Mouse (Mus musculus) neutrophil, adult 5-6 weeks (primary cell): ENCODE results near the gene Ubxn6. TPM values are rescaled to one million over a fixed set of nuclear protein-coding genes. Genes with fewer than 3 reads are reported as not detected.
A peak's percentile ranks its signal among the peaks of the same experiment; 100 is the strongest.
"Not testable (repeated sequence)": the region's sequence is repeated elsewhere in the genome, so short reads cannot be mapped to it uniquely, and the experiment has no call there.

ENCODE experiments used
- ATAC-seq: fragments of 151-379, 151-347 bp; 2 replicates; pipeline ENCODE4 v1.8.0; 2017; ENCODE audit warnings: mild to moderate bottlenecking, moderate TSS enrichment; ENCODE audit not compliant: insufficient number of reproducible peaks, poor library complexity, low FRiP score, severe bottlenecking; ENCODE audit errors: extremely low read depth
- total RNA-seq: library from RNA; stranded (forward); fragments of 200-1000 nt; gene quantifications from 2 replicates; pipeline ENCODE4 v1.2.3, GENCODE M21; 2017

Gene Ubxn6
- total RNA-seq: 31.3 and 49.5 TPM in 2 replicates

DNA sequence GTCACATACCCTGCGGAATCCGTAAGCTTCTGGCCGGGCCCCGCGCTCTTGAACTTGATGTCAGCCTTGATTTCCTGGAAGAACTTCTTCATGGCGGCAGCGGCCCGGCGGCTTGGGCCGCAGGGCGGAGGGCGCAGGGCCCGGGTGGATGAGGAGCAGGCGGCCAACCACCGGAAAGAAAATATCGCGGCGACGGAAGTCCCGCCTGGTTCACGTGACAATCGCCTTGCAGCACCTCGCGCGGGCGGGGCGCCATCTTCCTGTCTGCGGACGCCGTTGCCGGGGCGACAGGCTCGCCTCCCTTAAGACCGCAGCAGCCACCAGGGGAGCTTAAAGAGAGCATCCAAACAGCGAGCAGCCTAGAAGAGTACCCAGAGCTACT is at the start of gene Ubxn6:
Gene Ubxn6 (minus strand): TSS at position 202 of the 382 bp plus-strand sequence.
- ATAC-seq: peak; percentile 49

GRCm38 (mm10) chr17:56123681-56124340 is 49.0 kb upstream of the Ubxn6 start:
- ATAC-seq: no peak

- ATAC-seq: no peak
These were observed 48.3 kb upstream of the Ubxn6 start for GRCm38 (mm10) chr17:56123161-56123560.

GRCm38 (mm10) chr17:56121826-56122225 is 47.0 kb upstream of the Ubxn6 start, which contains the start of gene Lrg1:
Lrg1 (minus strand) TSS chr17:56122001.
- no peak for ATAC-seq

DNA sequence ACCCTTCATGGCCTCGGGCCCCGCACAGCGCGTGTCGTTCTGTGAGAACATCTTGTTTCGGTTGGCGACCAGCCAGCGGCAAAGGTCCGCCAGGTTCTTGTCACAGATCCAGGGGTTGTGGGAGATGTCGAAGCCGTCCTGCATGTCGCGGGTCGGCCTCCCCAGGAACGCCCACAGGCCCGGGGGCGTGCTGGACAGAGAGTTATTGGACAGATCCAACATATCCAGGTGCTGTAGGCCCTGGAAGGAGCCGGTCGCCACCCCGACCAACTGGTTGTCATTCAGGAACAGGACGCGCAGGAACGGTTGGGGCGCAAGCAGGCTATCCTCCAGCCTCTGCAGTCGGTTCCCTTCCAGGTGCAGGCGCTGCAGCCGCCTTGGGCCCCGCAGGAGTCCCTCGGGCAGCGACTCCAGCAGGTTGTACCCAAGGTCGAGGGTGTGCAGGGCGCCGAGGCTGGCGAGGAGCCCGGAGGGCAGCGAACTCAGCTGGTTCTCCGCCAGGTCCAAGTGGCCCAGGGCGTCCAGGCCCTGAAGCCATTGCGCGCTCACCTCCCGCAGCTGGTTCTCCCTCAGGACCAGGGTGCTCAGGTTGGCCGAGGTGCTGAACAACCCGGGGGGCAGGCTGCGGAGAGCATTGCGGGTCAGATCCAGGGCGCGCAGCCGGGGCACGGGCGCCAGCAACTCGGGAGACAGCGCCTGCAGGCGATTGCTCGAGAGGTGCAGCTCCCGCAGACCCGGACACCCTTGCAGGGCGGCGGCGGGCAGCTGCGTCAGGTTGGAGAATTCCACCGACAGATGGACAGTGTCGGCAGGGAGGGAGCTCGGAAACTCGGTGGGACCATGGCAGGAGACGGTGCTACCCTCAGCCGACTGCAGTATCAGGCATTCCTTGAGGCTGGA is 45.4 kb upstream of the Ubxn6 start:
- no peak for ATAC-seq

- no peak for ATAC-seq
These were observed 44.6 kb upstream of the Ubxn6 start for GRCm38 (mm10) chr17:56119431-56119830.

DNA sequence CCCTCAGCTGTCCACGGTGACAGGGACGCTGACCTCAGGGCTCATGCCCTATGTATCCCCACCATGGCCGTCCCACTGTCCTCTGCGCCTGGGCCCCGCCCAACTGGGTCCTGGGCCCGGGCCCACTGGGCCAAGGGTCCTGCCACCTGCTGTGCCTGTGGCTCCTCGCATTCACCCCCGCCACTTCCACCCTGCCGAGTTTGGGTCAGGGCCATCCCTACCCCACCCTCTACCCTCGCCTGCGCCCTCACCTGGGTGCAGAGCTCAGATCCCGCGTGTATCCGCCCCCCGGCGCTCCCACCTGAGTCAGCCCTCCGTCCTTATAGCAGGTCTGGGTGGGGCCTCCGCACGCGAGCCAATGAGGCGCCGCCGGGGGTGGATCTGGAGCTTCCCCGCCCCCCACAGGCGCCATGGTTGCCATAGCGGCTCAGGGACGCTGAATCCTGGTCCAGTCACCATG is 42.5 kb upstream of the Ubxn6 start, which contains the start of gene Plin5:
Gene Plin5 (minus strand): TSS at position 346 of the 460 bp plus-strand sequence.
- ATAC-seq: 0 out of 2 replicates have a peak, but pooled peaks have one; percentile 18

GRCm38 (mm10) chr17:56116193-56116592 is 41.4 kb upstream of the Ubxn6 start:
- ATAC-seq: no peak

DNA sequence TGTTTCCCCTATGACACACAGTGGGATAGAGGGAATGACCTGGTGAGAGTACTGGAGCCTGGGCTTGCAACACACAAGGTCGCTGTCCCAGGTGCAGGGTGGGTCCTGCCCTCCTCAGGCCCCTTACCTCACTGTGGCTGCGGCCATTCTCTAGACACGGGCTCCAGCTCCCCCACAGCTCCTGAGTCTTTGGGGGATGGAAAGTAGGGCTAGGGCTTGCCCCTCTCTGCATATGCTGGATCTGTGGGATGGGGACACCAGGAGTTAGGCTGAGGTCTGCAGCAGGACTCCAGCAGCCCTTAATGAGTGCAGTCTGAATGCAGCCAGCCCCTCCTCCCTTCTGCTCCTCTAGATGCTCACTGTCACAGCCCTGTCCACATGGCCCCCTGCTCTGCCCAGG is 37.9 kb upstream of the Ubxn6 start:
- no peak for ATAC-seq

DNA sequence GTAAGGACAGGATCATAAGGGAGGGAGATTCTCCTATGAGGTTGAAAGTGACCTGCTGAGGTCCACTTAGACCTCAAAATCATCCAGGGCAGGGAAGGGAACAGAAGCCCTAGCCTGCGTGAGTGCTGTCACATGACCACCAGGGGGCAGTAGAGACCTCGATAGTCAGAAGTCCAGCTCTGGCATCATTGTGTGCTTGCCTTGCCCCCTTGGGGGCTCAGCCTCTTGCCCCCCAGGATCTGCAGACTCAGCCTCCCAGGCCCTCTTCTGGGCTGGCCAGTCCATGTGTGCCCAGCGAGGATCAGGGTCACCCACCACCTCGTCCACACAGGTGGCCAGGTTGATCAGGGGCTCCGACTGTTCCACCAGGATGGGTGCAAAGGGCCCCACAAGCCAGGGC is 37.0 kb upstream of the Ubxn6 start:
- ATAC-seq: peak; percentile 57; the same call in 1 of the 2 replicates

GRCm38 (mm10) chr17:56111021-56111420 is 36.2 kb upstream of the Ubxn6 start:
- no peak for ATAC-seq

DNA sequence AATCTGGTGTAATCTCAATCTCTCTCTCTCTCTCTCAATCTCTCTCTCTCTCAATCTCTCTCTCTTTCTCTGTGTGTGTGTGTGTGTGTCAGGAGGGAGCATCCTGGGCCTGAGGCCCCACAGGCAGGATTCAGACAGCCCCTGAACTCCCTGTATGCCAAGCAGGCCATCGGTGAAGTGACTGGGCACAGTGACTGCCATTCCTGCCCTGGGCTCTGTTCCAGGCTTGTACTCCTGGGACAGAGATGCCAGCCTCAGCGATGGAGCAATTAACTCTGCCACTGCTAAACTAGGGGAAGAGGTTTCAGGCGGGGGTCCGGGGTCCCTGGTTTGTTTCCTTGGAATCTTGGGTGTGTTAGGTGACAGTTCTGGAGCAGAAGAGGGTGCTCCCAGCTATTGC is 35.7 kb upstream of the Ubxn6 start:
- ATAC-seq: no peak

GRCm38 (mm10) chr17:56109219-56110051 is 34.6 kb upstream of the Ubxn6 start, which contains the start of gene Plin4:
Plin4 (minus strand) TSS chr17:56109803.
- no peak for ATAC-seq

GRCm38 (mm10) chr17:56108334-56109044 is 33.7 kb upstream of the Ubxn6 start:
- no peak for ATAC-seq

- ATAC-seq: no peak
These were observed 32.9 kb upstream of the Ubxn6 start for GRCm38 (mm10) chr17:56107736-56108135.

- ATAC-seq: no peak
These were observed 32.2 kb upstream of the Ubxn6 start for GRCm38 (mm10) chr17:56106981-56107380.

GRCm38 (mm10) chr17:56106436-56106835 is 31.6 kb upstream of the Ubxn6 start:
- not testable (repeated sequence) for ATAC-seq

DNA sequence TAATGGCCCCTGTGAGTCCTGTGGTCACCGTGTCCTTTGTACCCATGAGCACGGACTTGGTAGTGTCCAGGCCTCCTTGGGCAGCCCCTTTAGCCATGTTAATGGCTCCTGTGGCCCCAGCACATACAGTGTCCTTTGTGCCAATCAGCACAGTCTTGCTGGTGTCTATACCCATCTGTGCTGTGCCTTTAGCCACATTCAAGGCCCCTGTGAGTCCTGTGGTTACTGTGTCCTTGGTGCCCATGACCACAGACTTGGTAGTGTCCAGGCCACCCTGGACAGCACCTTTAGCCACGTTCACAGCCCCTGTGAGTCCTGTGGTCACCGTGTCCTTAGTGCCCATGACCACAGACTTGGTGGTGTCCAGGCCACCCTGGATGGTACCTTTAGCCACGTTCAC is 30.0 kb upstream of the Ubxn6 start:
- ATAC-seq: not testable (repeated sequence)
